Mouse (Mus musculus) CH12.LX (cell line): ENCODE data around the gene Nfkb2. TPM values are rescaled to one million over a fixed set of nuclear protein-coding genes. Genes with fewer than 3 reads are reported as not detected.

Source experiments
- DNase-seq: peaks from one replicate; pipeline ENCODE4 v3.0.0-alpha.2; 2013; ENCODE audit errors: extremely low read depth
- H3K27ac ChIP-seq: 2 replicates; pipeline ENCODE4 v1.5.1; 2012; ENCODE audit warnings: low read depth, mild to moderate bottlenecking, control low read depth, moderate library complexity; ENCODE audit not compliant: insufficient read depth
- H3K27me3 ChIP-seq: replicated peaks from 2 replicates; pipeline ENCODE3; 2012; ENCODE audit warnings: inconsistent platforms
- H3K36me3 ChIP-seq, 2 experiments: replicated peaks in 1 of 2; 2 replicates each; pipeline versions ENCODE3 to v1.6.1; 2012; ENCODE audit warnings: inconsistent platforms in 1 of 2, low read length in 1 of 2, mild to moderate bottlenecking in 1 of 2, mixed read lengths in 1 of 2, moderate library complexity in 1 of 2; ENCODE audit not compliant: control insufficient read depth in 1 of 2, insufficient read depth in 1 of 2
- H3K4me1 ChIP-seq, 2 experiments: 2 replicates each; pipeline ENCODE4 v1.6.1; 2012; ENCODE audit warnings: inconsistent platforms in 1 of 2, moderate library complexity in 1 of 2; ENCODE audit not compliant: insufficient read depth in 2 of 2, control insufficient read depth in 1 of 2
- H3K4me2 ChIP-seq: 2 replicates; pipeline ENCODE4 v1.6.1; 2012; ENCODE audit warnings: low read depth, mild to moderate bottlenecking, control low read depth; ENCODE audit not compliant: poor library complexity, insufficient read depth, severe bottlenecking
- H3K4me3 ChIP-seq, 3 experiments: fragments of 150-350 bp in 1 of 3; sonication (generic) in 1 of 3; replicated peaks in 1 of 3; 2 replicates each; pipeline versions ENCODE3 to v1.5.1; 2011 to 2012; ENCODE audit warnings: low read depth in 2 of 3, low read length in 2 of 3, mild to moderate bottlenecking in 2 of 3, moderate library complexity in 2 of 3, control low read depth in 1 of 3, improper control_type of control experiment in 1 of 3, inconsistent platforms in 1 of 3, mixed read lengths in 1 of 3; ENCODE audit not compliant: poor library complexity in 1 of 3
- H3K79me2 ChIP-seq: replicated peaks from 2 replicates; pipeline ENCODE4 v1.6.1; 2012; ENCODE audit warnings: mild to moderate bottlenecking, moderate library complexity; ENCODE audit not compliant: control insufficient read depth, poor library complexity, insufficient read depth, severe bottlenecking; ENCODE audit errors: extremely low read depth
- H3K9ac ChIP-seq: 2 replicates; pipeline ENCODE4 v1.6.1; 2012; ENCODE audit warnings: low read depth, mild to moderate bottlenecking, control low read depth, moderate library complexity; ENCODE audit not compliant: insufficient read depth
- H3K9me3 ChIP-seq: replicated peaks from 2 replicates; pipeline ENCODE3; 2012; ENCODE audit warnings: low read length, inconsistent platforms, mixed read lengths
- BHLHE40 ChIP-seq: IDR thresholded peaks from 2 replicates; pipeline ENCODE4 v1.6.1; 2011; ENCODE audit warnings: mild to moderate bottlenecking, low read depth, low read length, improper control_type of control experiment
- CHD1 ChIP-seq: IDR thresholded peaks from 2 replicates; pipeline ENCODE4 v1.6.1; 2012; ENCODE audit warnings: low read depth, low read length, improper control_type of control experiment, inconsistent platforms
- CHD2 ChIP-seq: IDR thresholded peaks from 2 replicates; pipeline ENCODE4 v1.6.1; 2011; ENCODE audit warnings: low read length, improper control_type of control experiment
- CTCF ChIP-seq, 2 experiments: IDR thresholded peaks in 1 of 2; conservative IDR thresholded peaks in 1 of 2; 2 replicates each; pipeline ENCODE4 v1.5.1; 2011 to 2012; ENCODE audit warnings: low read depth in 2 of 2, low read length in 2 of 2, improper control_type of control experiment in 1 of 2, inconsistent platforms in 1 of 2, mild to moderate bottlenecking in 1 of 2, moderate library complexity in 1 of 2
- ELF1 ChIP-seq: IDR thresholded peaks from 2 replicates; pipeline ENCODE4 v1.6.1; 2014; ENCODE audit warnings: low read depth, mild to moderate bottlenecking, inconsistent platforms, low read length, improper control_type of control experiment
- EP300 ChIP-seq: IDR thresholded peaks from 2 replicates; pipeline ENCODE4 v1.6.1; 2011; ENCODE audit warnings: low read length, improper control_type of control experiment
- GABPA ChIP-seq: IDR thresholded peaks from 2 replicates; pipeline ENCODE4 v1.6.1; 2012; ENCODE audit warnings: low read depth, low read length, improper control_type of control experiment, inconsistent platforms; ENCODE audit not compliant: insufficient replicate concordance
- HCFC1 ChIP-seq: IDR thresholded peaks from 2 replicates; pipeline ENCODE4 v1.6.1; 2012; ENCODE audit warnings: low read depth, mild to moderate bottlenecking, inconsistent platforms, low read length, improper control_type of control experiment
- JUN ChIP-seq: IDR thresholded peaks from 2 replicates; pipeline ENCODE4 v1.6.1; 2011; ENCODE audit warnings: low read depth, mild to moderate bottlenecking, low read length, improper control_type of control experiment, moderate library complexity; ENCODE audit not compliant: insufficient read depth
- JUND ChIP-seq: conservative IDR thresholded peaks from 2 replicates; pipeline ENCODE4 v1.6.1; 2011; ENCODE audit warnings: low read depth, low read length, improper control_type of control experiment
- KAT2A ChIP-seq: IDR thresholded peaks from 2 replicates; pipeline ENCODE4 v1.6.1; 2012; ENCODE audit warnings: low read length, improper control_type of control experiment, inconsistent platforms; ENCODE audit not compliant: insufficient replicate concordance
- MAFK ChIP-seq: IDR thresholded peaks from 2 replicates; pipeline ENCODE4 v1.6.1; 2011; ENCODE audit warnings: low read length, improper control_type of control experiment; ENCODE audit not compliant: insufficient replicate concordance
- MAX ChIP-seq: IDR thresholded peaks from 2 replicates; pipeline ENCODE4 v1.6.1; 2011; ENCODE audit warnings: low read length, improper control_type of control experiment
- MAZ ChIP-seq: IDR thresholded peaks from 2 replicates; pipeline ENCODE4 v1.6.1; 2012; ENCODE audit warnings: low read depth, mild to moderate bottlenecking, inconsistent platforms, low read length, improper control_type of control experiment, moderate library complexity
- MEF2A ChIP-seq: IDR thresholded peaks from 2 replicates; pipeline ENCODE4 v1.6.1; 2014; ENCODE audit warnings: low read depth, mild to moderate bottlenecking, inconsistent platforms, low read length, improper control_type of control experiment, borderline replicate concordance
- MXI1 ChIP-seq: IDR thresholded peaks from 2 replicates; pipeline ENCODE4 v1.6.1; 2011; ENCODE audit warnings: mild to moderate bottlenecking, low read depth, low read length, improper control_type of control experiment
- NELFE ChIP-seq: IDR thresholded peaks from 2 replicates; pipeline ENCODE4 v1.6.1; 2011; ENCODE audit warnings: low read depth, low read length, improper control_type of control experiment
- NRF1 ChIP-seq: IDR thresholded peaks from 2 replicates; pipeline ENCODE4 v1.6.1; 2014; ENCODE audit warnings: low read depth, mild to moderate bottlenecking, inconsistent platforms, low read length, improper control_type of control experiment, moderate library complexity
- PAX5 ChIP-seq: IDR thresholded peaks from 2 replicates; pipeline ENCODE4 v1.6.1; 2012; ENCODE audit warnings: low read length, inconsistent platforms, mixed read lengths
- POLR2A ChIP-seq: IDR thresholded peaks from 2 replicates; pipeline ENCODE4 v1.6.1; 2011; ENCODE audit warnings: low read depth, mild to moderate bottlenecking, improper control_type of control experiment, low read length
- TBP ChIP-seq: conservative IDR thresholded peaks from 2 replicates; pipeline ENCODE4 v1.6.1; 2011; ENCODE audit warnings: low read depth, low read length, improper control_type of control experiment
- TCF12 ChIP-seq: IDR thresholded peaks from 2 replicates; pipeline ENCODE4 v1.6.1; 2014; ENCODE audit warnings: low read depth, mild to moderate bottlenecking, inconsistent platforms, low read length, improper control_type of control experiment
- ZC3H11A ChIP-seq: IDR thresholded peaks from 2 replicates; pipeline ENCODE4 v1.6.1; 2012; ENCODE audit warnings: low read depth, mild to moderate bottlenecking, inconsistent platforms, low read length, improper control_type of control experiment
- ZKSCAN1 ChIP-seq: IDR thresholded peaks from 2 replicates; pipeline ENCODE4 v1.6.1; 2012; ENCODE audit warnings: low read depth, inconsistent platforms, low read length, improper control_type of control experiment, borderline replicate concordance
- ZMIZ1 ChIP-seq: IDR thresholded peaks from 2 replicates; pipeline ENCODE4 v1.6.1; 2012; ENCODE audit warnings: low read depth, mild to moderate bottlenecking, inconsistent platforms, low read length, improper control_type of control experiment
- dilution Hi-C: fragments of 300-500 bp; cut with MboI; formaldehyde crosslinking; loops from 2 replicates; pipeline ENCODE4 v1.14.3; 2020; ENCODE audit warnings: low sequenced_read_pairs; ENCODE audit not compliant: extremely low pct_unique_long_range_greater_than_20kb, extremely low pct_ligation_motif_present
- in situ Hi-C: fragments of 300-500 bp; cut with MboI; formaldehyde crosslinking; loops from 3 replicates; pipeline ENCODE4 v1.14.3; 2019; ENCODE audit warnings: low sequenced_read_pairs, low pct_ligation_motif_present, low pct_unique_long_range_greater_than_20kb, mixed read lengths
- polyA plus RNA-seq: library from polyadenylated mRNA; unstranded; fragments of >175 nt; gene quantifications from 2 replicates; pipeline ENCODE4 v1.2.1, GENCODE M21; 2012; ENCODE audit warnings: low read depth; ENCODE audit not compliant: insufficient read length
- total RNA-seq, 2 experiments: library from RNA; depleted of rRNA; stranded (reverse); fragments of 300-350 nt in 1 of 2; fragments of >200 nt in 1 of 2; gene quantifications; 2 replicates each; pipeline ENCODE4 v1.2.3; 2012 to 2014

The Nfkb2 gene
- total and polyA plus RNA-seq, 3 experiments: 44.3 to 71.7 (median 64.8) TPM

- TF ChIP-seq JUND (no peak), PAX5 (no peak), BHLHE40 (no peak), JUN (no peak), GABPA (no peak), MEF2A (0 out of 2 replicates have a peak, but pooled peaks have one; percentile 13), ZMIZ1 (peak; percentile 93), ZC3H11A (no peak)
Observed at GRCm38 (mm10) chr19:46348761-46349458, 44.8 kb downstream of the Nfkb2 start (continued).

GRCm38 (mm10) chr19:46349550-46349949, 45.4 kb downstream of the Nfkb2 start:
- in situ Hi-C loops: no loop called here
- Histone ChIP-seq H3K9me3 (no peaks in the 10 kb centered on the region), H3K4me3 (peak overlapping the region; percentile 53 to 84 (median 82))

GRCm38 (mm10) chr19:46350168-46350932, 46.2 kb downstream of the Nfkb2 start, which contains the start of gene 2310034G01Rik:
Gene 2310034G01Rik, minus strand, starts transcription at chr19:46350302.
- Histone ChIP-seq H3K9me3 (no peaks in the 10 kb centered on the region), H3K27me3 (no peaks in the 10 kb centered on the region), H3K27ac (no peak within 1 kb of the TSS)

More at GRCm38 (mm10) chr19:46349550-46349949, 45.4 kb downstream of the Nfkb2 start:
- TF ChIP-seq HCFC1 (no peak), TCF12 (no peak), CHD1 (no peak), BHLHE40 (0 out of 2 replicates have a peak, but pooled peaks have one; percentile 5)
- no peaks in the 10 kb centered on the region for H3K79me2 ChIP-seq
- no peak for DNase-seq
- dilution Hi-C loops: no loop called here
- H3K36me3 ChIP-seq: peaks cover 0 to 2% of the 10 kb centered on the region in 2 experiments
- H3K9ac ChIP-seq: peak overlapping the region; percentile 82
- no peaks in the 10 kb centered on the region for H3K27me3 ChIP-seq
- peak overlapping the region; percentile 95 for H3K4me2 ChIP-seq
- H3K27ac ChIP-seq: no peak overlapping the region
- peaks cover 2 to 15% of the 10 kb centered on the region in 2 experiments; a peak in 3 of 4 replicates for H3K4me1 ChIP-seq

More at GRCm38 (mm10) chr19:46350168-46350932, 46.2 kb downstream of the Nfkb2 start, which contains the start of gene 2310034G01Rik:
- Histone ChIP-seq H3K4me1 (peaks cover 2 to 10% of the 10 kb centered on the region in 2 experiments; a peak in 3 of 4 replicates), H3K4me3 (peak within 1 kb of the TSS; percentile 53 to 84 (median 82)), H3K4me2 (peak within 1 kb of the TSS; percentile 95)
- in situ Hi-C loops: no loop called here
- dilution Hi-C loops: no loop called here
- no peak for TF ChIP-seq MAZ
- TF ChIP-seq CHD2: no peak
- no peak for TF ChIP-seq NRF1
- TF ChIP-seq KAT2A: no peak
- no peak for TF ChIP-seq POLR2A
- no peak for TF ChIP-seq JUN
- TF ChIP-seq ZKSCAN1: no peak
- TF ChIP-seq CTCF (conservative IDR thresholded peaks at IDR 0.05 in 1 of 2, IDR thresholded peaks at IDR 0.05 in 1 of 2; ENCODE audit: low read depth in 2 of 2, low read length in 2 of 2): no peak
- no peak for TF ChIP-seq TBP
- TF ChIP-seq ZC3H11A: no peak
- TF ChIP-seq MAX: no peak
- no peak for TF ChIP-seq ELF1
- no peak for TF ChIP-seq NELFE
- no peak for TF ChIP-seq ZMIZ1
- no peak for TF ChIP-seq MXI1
- no peak for TF ChIP-seq MAFK
- TF ChIP-seq PAX5: no peak
- TF ChIP-seq EP300: no peak
- TF ChIP-seq, all 38 proteins: peak for 0
- H3K9ac ChIP-seq: peak within 1 kb of the TSS; percentile 82
- no peaks in the 10 kb centered on the region for H3K79me2 ChIP-seq
- peaks cover 0 to 2% of the 10 kb centered on the region in 2 experiments for H3K36me3 ChIP-seq
- DNase-seq: no peak
